Mouse (Mus musculus): ENCODE results near the gene Mdfi. TPM values are rescaled to one million over a fixed set of nuclear protein-coding genes. Genes with fewer than 3 reads are reported as not detected.

Gene Mdfi
- polyA plus RNA-seq, 1 experiment from 2014 or later: 12.4 TPM

DNA sequence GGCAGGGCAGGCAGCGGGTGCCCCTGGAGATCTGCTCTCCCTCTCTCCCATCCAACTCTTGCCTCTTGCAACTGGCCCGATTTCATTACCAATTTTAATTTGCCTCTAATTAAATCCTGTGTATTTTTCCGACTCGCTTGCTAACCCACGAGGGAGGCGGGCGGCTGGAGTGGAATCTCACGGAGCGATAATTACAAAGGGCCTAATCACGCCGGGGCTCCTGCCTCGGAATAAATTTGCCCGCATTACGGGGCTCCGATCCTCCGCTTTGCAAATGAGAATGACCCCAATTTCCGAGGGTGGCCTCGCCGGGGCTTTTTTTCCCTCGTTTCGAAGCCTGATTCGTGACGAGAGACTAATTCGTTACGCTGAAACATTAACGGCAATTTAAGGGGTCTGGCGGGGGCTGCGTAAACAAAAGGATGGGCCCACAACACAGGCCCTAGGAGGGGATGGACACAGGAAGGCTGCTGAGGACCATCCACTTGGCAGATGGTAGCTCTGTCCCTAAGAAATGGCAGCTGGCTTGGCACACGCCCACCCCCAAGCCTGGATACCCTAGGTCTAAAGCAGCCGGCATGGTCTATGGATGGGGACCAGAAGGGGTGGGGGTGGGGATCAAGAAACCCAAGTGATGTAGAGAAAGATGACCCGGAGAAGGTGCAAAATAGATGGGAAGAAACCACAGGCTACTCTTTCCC is 38.0 kb upstream of the Mdfi start:
- DNase-seq (ENCODE audit: low spot score) (peak; percentile 81), ATAC-seq (peak; percentile 57)
- H3K27me3 ChIP-seq (replicated peaks; ENCODE audit: control insufficient read depth, insufficient read depth, low read length): no peaks in the 10 kb centered on the region
- no peak overlapping the region for H3K4me3 ChIP-seq (ENCODE audit: low read depth, low read length)
- WGBS: 11% methylated on average over 31 of the region's 31 CpGs
- peak overlapping the region; percentile 82 for H3K27ac ChIP-seq (ENCODE audit: low read depth, low read length)
- H3K9ac ChIP-seq (ENCODE audit: low read length): peak overlapping the region; percentile 35
- peak overlapping the region; percentile 29; the same call in 1 of the 2 replicates for H3K4me2 ChIP-seq (ENCODE audit: low read length)
- H3K9me3 ChIP-seq (replicated peaks; ENCODE audit: control insufficient read depth, low read length): no peaks in the 10 kb centered on the region
- peaks cover 58% of the 10 kb centered on the region for H3K36me3 ChIP-seq (ENCODE audit: control insufficient read depth, insufficient read depth, low read length)
- H3K4me1 ChIP-seq (ENCODE audit: control insufficient read depth, insufficient read depth, low read length): peaks cover 29% of the 10 kb centered on the region

DNA sequence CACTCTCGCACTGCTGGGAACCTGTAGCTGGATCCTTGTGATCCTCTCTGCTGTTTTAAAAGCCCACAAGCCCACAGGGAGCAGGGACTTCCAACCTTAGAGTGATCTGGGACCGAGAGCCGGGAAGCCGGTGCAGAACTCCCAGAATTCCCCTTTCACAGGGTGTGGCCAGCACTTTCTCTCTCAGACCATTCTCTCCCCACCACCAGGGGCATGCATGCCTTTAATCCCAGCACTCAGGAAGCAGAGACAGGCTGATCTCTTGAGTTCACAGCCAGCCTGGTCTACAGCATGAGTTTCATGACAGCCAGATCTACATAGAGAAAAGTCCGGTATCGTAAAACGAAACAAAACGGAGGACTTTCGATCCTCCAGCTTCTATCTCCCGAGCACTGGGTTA is 35.4 kb upstream of the Mdfi start:
- no peak overlapping the region for H3K4me2 ChIP-seq (ENCODE audit: low read length)
- H3K4me1 ChIP-seq (ENCODE audit: control insufficient read depth, insufficient read depth, low read length): peaks cover 17% of the 10 kb centered on the region
- no peak overlapping the region for H3K27ac ChIP-seq (ENCODE audit: low read depth, low read length)
- no peak for ATAC-seq
- H3K36me3 ChIP-seq (ENCODE audit: control insufficient read depth, insufficient read depth, low read length): peaks cover 58% of the 10 kb centered on the region
- no peak overlapping the region for H3K4me3 ChIP-seq (ENCODE audit: low read depth, low read length)
- DNase-seq (ENCODE audit: low spot score): no peak
- WGBS: 91% methylated on average over 10 of the region's 10 CpGs
- H3K9ac ChIP-seq (ENCODE audit: low read length): no peak overlapping the region
- no peaks in the 10 kb centered on the region for H3K9me3 ChIP-seq (replicated peaks; ENCODE audit: control insufficient read depth, low read length)
- no peaks in the 10 kb centered on the region for H3K27me3 ChIP-seq (replicated peaks; ENCODE audit: control insufficient read depth, insufficient read depth, low read length)

DNA sequence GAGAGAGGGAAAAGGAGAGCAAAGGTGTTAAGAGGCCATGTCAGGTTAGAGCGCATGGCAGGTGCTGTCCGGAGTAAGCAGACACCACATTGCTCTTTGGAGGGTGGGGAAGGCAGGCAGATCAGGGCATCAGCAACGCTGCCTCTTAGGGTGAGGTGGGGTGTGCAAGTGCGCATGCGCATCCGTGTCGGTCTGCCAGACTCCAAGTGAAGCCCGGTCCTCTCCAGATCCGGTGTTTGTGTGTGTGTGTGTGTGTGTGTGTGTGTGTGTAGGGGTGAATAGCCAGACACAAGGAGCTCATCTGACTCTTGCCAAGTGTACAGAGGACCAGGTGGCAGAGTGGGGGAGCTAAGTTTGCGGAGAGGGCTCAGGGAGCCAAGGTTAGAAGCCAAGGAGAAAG is 31.5 kb upstream of the Mdfi start:
- Histone ChIP-seq H3K27ac (ENCODE audit: low read depth, low read length) (no peak overlapping the region), H3K9me3 (replicated peaks; ENCODE audit: control insufficient read depth, low read length) (no peaks in the 10 kb centered on the region), H3K36me3 (ENCODE audit: control insufficient read depth, insufficient read depth, low read length) (peaks cover 39% of the 10 kb centered on the region), H3K9ac (ENCODE audit: low read length) (no peak overlapping the region), H3K27me3 (replicated peaks; ENCODE audit: control insufficient read depth, insufficient read depth, low read length) (no peaks in the 10 kb centered on the region), H3K4me3 (ENCODE audit: low read depth, low read length) (no peak overlapping the region), H3K4me2 (ENCODE audit: low read length) (no peak overlapping the region), H3K4me1 (ENCODE audit: control insufficient read depth, insufficient read depth, low read length) (peaks cover 6% of the 10 kb centered on the region; the same call in 1 of the 2 replicates)
- 62% methylated on average over 10 of the region's 10 CpGs for WGBS
- DNase-seq (ENCODE audit: low spot score) (no peak), ATAC-seq (no peak)

DNA sequence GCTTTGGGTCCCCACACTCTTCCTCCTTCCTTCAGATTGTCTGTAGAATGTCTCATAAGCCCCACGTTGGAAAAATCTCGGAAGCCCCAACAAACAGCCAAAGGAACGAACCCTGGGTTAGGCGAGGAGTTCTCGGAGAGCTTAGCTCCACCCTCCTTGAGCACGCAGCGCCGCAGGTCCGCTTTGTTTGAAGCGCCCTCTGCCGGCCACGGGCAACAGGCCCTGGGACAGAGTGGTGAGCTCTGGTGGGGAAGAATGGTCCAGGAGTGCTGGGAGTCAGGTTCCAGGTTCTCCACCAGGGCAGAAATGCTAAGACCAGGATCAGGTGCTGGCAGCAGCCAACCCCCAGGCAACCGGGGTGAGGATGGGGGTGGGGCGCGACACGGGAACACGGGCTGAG is 30.0 kb upstream of the Mdfi start:
- ATAC-seq (peak; percentile 86), DNase-seq (ENCODE audit: low spot score) (peak; percentile 85)
- H3K27ac ChIP-seq (ENCODE audit: low read depth, low read length): no peak overlapping the region
- H3K36me3 ChIP-seq (ENCODE audit: control insufficient read depth, insufficient read depth, low read length): peaks cover 23% of the 10 kb centered on the region
- H3K27me3 ChIP-seq (replicated peaks; ENCODE audit: control insufficient read depth, insufficient read depth, low read length): no peaks in the 10 kb centered on the region
- H3K4me2 ChIP-seq (ENCODE audit: low read length): peak overlapping the region; percentile 25; the same call in 1 of the 2 replicates
- H3K4me3 ChIP-seq (ENCODE audit: low read depth, low read length): no peak overlapping the region
- peaks cover 6% of the 10 kb centered on the region; the same call in 1 of the 2 replicates for H3K4me1 ChIP-seq (ENCODE audit: control insufficient read depth, insufficient read depth, low read length)
- no peaks in the 10 kb centered on the region for H3K9me3 ChIP-seq (replicated peaks; ENCODE audit: control insufficient read depth, low read length)
- 4% methylated on average over 17 of the region's 17 CpGs for WGBS
- H3K9ac ChIP-seq (ENCODE audit: low read length): peak overlapping the region; percentile 17; the same call in 1 of the 2 replicates

DNA sequence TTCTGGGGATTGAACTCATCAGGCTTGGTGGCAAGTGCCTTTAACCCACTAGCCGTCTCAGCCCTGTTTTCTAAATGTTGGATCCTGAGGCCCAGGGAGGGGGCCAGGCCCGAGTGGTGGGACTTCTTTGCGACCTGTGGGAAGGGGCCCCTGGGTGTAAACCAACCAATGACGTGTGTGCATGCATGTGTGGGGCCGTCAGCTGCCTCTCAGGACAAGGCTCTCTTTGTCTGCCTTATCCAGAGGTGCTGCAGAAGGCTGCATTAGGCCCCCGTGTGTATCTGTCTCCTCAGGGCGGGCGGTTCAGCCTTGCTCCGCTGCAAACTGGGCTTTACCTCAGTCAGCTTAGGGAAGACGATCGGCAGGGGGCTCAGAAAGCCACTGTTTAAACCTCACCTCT is 28.9 kb upstream of the Mdfi start:
- H3K9ac ChIP-seq (ENCODE audit: low read length): no peak overlapping the region
- ATAC-seq (no peak), DNase-seq (ENCODE audit: low spot score) (no peak)
- H3K36me3 ChIP-seq (ENCODE audit: control insufficient read depth, insufficient read depth, low read length): peaks cover 14% of the 10 kb centered on the region
- H3K9me3 ChIP-seq (replicated peaks; ENCODE audit: control insufficient read depth, low read length): no peaks in the 10 kb centered on the region
- H3K4me3 ChIP-seq (ENCODE audit: low read depth, low read length): no peak overlapping the region
- H3K27me3 ChIP-seq (replicated peaks; ENCODE audit: control insufficient read depth, insufficient read depth, low read length): no peaks in the 10 kb centered on the region
- no peak overlapping the region for H3K4me2 ChIP-seq (ENCODE audit: low read length)
- no peak overlapping the region for H3K27ac ChIP-seq (ENCODE audit: low read depth, low read length)
- whole genome bisulfite sequencing: 6% methylated on average over 11 of the region's 11 CpGs
- H3K4me1 ChIP-seq (ENCODE audit: control insufficient read depth, insufficient read depth, low read length): peaks cover 6% of the 10 kb centered on the region; the same call in 1 of the 2 replicates

DNA sequence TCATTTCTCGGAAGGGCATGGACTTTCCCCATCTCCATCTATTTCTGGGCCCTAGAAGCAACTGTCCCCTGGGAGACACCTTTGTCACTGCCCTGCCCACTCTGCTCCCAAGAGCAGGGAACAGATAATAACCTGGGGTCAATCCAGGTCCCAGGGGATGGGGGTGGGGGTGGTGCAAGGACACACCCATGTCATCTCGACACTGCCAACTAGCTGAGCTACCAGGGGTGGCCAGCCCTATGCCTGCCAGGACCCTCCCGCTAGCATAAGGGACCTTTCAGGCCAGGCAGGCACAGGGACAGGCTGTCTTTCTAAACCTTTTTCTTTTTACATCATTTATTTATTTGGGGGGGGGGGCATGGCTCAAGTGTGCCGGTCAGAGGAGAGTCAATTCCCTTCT is 28.5 kb upstream of the Mdfi start:
- ATAC-seq (no peak), DNase-seq (ENCODE audit: low spot score) (no peak)
- Histone ChIP-seq H3K4me2 (ENCODE audit: low read length) (no peak overlapping the region), H3K27ac (ENCODE audit: low read depth, low read length) (no peak overlapping the region), H3K4me3 (ENCODE audit: low read depth, low read length) (no peak overlapping the region), H3K9ac (ENCODE audit: low read length) (no peak overlapping the region), H3K4me1 (ENCODE audit: control insufficient read depth, insufficient read depth, low read length) (peaks cover 6% of the 10 kb centered on the region; the same call in 1 of the 2 replicates), H3K27me3 (replicated peaks; ENCODE audit: control insufficient read depth, insufficient read depth, low read length) (no peaks in the 10 kb centered on the region), H3K9me3 (replicated peaks; ENCODE audit: control insufficient read depth, low read length) (no peaks in the 10 kb centered on the region), H3K36me3 (ENCODE audit: control insufficient read depth, insufficient read depth, low read length) (peaks cover 10% of the 10 kb centered on the region)
- 50% methylated on average over 4 of the region's 4 CpGs for WGBS

DNA sequence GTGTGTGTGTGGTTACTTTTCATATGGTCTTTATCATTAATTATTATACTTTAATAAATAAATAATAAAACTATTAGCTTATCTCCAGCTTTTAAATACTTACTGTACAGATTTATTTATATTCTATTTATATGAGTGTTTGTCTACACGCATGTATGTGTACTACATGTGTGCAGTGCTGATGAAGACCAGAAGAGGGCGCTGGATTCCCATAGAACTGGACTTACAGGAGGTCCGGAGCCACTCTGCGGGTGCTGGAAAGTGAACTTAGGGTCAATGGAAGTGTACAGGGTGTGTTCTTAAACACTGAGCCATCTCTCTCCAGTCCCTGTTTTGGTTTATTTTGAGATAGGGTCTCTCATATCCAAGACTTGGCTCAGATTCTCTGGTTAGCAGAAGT is 21.1 kb upstream of the Mdfi start:
- WGBS: 79% methylated on average over 4 of the region's 4 CpGs
- Histone ChIP-seq H3K36me3 (ENCODE audit: control insufficient read depth, insufficient read depth, low read length) (no peaks in the 10 kb centered on the region), H3K4me2 (ENCODE audit: low read length) (no peak overlapping the region), H3K27ac (ENCODE audit: low read depth, low read length) (no peak overlapping the region), H3K9ac (ENCODE audit: low read length) (no peak overlapping the region), H3K4me3 (ENCODE audit: low read depth, low read length) (no peak overlapping the region), H3K27me3 (replicated peaks; ENCODE audit: control insufficient read depth, insufficient read depth, low read length) (no peaks in the 10 kb centered on the region), H3K4me1 (ENCODE audit: control insufficient read depth, insufficient read depth, low read length) (no peaks in the 10 kb centered on the region), H3K9me3 (replicated peaks; ENCODE audit: control insufficient read depth, low read length) (no peaks in the 10 kb centered on the region)
- DNase-seq (ENCODE audit: low spot score) (no peak), ATAC-seq (no peak)

DNA sequence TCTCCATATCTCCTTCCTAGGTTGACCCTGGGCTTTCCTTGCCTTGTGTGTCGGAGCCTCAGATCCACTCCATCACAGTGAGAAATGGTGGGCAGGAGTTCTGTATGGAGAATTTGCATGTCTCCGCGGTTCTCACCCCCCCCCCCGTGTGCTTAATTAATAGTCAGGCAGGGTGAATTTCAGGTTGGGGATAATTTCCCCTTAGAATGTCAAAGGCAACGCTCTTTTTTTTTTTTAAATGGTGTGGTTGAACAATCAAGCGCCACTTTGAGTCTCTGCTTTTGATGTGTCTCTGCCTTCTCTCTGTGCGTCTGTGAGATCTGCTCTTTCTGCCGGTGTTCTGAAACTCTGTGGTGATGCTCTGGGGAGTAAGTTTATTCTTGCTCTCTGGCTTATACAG is 20.4 kb upstream of the Mdfi start:
- 73% methylated on average over 8 of the region's 8 CpGs for WGBS
- no peak overlapping the region for H3K27ac ChIP-seq (ENCODE audit: low read depth, low read length)
- no peak overlapping the region for H3K4me3 ChIP-seq (ENCODE audit: low read depth, low read length)
- H3K36me3 ChIP-seq (ENCODE audit: control insufficient read depth, insufficient read depth, low read length): no peaks in the 10 kb centered on the region
- no peak overlapping the region for H3K4me2 ChIP-seq (ENCODE audit: low read length)
- H3K4me1 ChIP-seq (ENCODE audit: control insufficient read depth, insufficient read depth, low read length): no peaks in the 10 kb centered on the region
- no peak overlapping the region for H3K9ac ChIP-seq (ENCODE audit: low read length)
- H3K9me3 ChIP-seq (replicated peaks; ENCODE audit: control insufficient read depth, low read length): no peaks in the 10 kb centered on the region
- DNase-seq (ENCODE audit: low spot score) (no peak), ATAC-seq (no peak)
- H3K27me3 ChIP-seq (replicated peaks; ENCODE audit: control insufficient read depth, insufficient read depth, low read length): no peaks in the 10 kb centered on the region

DNA sequence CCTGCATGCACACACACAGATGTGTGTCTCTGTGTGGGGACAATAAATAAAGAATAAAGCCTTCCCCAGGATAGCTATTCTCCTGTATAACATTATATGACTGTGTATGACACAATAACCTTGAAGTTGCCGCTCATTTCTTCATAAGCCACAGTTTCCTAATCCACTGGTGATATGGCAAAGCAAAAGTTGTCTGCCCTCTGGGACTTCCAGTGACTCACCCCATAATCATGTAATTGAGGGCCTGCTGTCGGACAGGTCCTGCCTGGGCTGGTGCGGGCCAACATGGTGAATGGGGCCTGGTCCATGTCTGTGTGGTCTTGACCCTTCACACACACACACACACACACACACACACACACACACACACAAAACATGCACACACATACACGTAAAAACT is 19.3 kb upstream of the Mdfi start:
- Histone ChIP-seq H3K4me1 (ENCODE audit: control insufficient read depth, insufficient read depth, low read length) (no peaks in the 10 kb centered on the region), H3K4me3 (ENCODE audit: low read depth, low read length) (no peak overlapping the region), H3K4me2 (ENCODE audit: low read length) (no peak overlapping the region), H3K9ac (ENCODE audit: low read length) (no peak overlapping the region), H3K36me3 (ENCODE audit: control insufficient read depth, insufficient read depth, low read length) (no peaks in the 10 kb centered on the region), H3K9me3 (replicated peaks; ENCODE audit: control insufficient read depth, low read length) (no peaks in the 10 kb centered on the region), H3K27me3 (replicated peaks; ENCODE audit: control insufficient read depth, insufficient read depth, low read length) (no peaks in the 10 kb centered on the region), H3K27ac (ENCODE audit: low read depth, low read length) (no peak overlapping the region)
- no peak for ATAC-seq
- 93% methylated on average over 4 of the region's 4 CpGs for WGBS
- DNase-seq (ENCODE audit: low spot score): no peak

All from forebrain, embryonic 14.5 days (tissue).